Mouse (Mus musculus) ZHBTc4 (cell line): ENCODE results near the gene Kif4.

Experiments
- DNase-seq: peaks from one replicate; pipeline ENCODE4 v3.0.0-alpha.2; 2011; ENCODE audit warnings: low read depth, low spot score

Kif4 gene

DNA sequence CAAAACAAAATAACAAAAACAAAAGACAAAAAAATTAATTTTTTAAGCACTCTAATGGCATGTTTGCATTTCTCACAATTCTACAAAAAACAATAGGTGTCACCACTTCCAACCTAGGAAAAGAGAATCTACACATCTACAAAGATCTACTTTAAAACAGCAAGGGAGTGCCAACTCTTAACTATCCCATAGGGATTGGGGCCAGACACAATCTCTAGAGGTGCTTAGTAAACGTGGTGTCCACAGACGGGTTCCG lies at the start of gene Kif4:
Gene Kif4, plus strand, starts transcription at position 192 of the 256 bp plus-strand sequence.
- no peak for DNase-seq

DNA sequence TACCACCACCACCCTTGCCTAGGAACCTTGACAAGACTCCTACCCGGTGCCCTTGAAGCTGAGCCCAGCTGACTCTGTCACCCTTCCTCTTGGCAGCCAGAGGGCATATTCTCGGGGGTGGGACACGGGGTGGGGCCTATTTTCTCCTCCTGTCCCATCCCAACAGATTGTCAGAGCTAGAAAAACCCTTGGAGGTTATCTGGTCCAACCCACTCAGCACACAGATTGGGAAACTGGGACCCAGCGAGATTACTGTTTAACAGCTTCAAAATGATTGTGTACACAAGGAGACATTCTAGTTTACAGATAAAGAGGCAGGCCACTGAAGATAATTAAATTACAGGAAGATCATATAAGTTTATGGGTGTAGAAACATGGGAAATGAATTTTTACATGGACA lies 30.7 kb upstream of the Kif4 start, which contains the start of gene P2ry4:
Gene P2ry4, minus strand, starts transcription at position 79 of the 400 bp plus-strand sequence.
- DNase-seq, result no peak

DNA sequence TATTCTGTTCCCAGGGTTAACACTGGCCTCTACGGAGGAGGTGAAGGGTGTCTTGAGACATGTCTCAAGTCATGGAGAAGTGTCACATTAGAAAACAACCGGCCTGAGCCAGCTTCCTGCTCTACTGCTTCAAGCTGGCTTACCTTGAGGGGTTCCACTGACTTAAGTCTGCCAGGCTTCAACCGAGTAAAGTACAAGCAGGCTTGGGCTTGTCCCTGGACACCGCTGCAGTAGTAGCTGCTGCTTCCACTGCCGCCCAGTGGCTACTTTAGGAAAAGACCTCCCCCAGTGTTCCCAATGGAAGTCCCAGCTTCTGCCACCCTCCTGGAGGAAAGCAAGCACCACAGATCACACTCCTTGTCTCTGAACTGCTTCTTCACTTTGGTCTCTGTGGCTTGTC lies 28.1 kb upstream of the Kif4 start:
- peak; percentile 51 for DNase-seq

DNA sequence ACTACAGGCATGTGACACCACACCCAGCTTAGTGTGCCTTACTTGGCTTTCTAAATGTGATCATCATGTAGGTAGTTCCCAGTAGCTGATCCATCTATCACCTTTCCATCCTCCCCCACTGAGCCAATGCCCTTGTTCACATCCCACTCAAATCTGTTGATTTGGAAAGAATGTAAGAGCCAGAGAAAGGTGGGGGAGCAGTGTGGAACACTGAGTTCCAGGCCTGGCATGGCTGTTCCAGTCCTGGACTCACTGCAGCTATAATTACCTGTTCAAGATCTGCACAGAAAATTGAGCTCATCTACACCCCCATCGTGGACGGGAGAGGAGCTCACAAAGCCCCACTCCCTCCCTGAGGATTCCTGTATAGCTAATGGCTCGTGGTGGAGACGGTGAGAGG lies 25.8 kb upstream of the Kif4 start:
- no peak for DNase-seq

DNA sequence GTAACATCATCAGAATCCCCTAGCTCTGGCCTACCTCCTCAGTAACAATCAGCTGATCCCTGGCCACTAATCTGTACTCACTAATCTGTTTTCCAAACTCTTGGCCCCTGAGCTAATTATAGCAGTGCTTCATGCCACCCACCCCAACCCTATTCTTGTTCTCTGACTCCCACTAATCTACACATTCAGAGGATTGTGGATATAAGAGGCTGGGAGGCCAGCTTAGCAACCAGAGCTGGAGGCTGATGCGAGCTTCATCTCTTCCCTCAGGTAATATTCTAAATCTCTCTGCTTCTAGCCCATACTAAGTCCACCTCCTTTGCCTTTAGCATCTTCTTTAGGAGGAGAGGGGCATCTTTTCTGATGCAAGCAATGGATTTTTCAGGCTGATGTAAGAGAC lies 20.2 kb upstream of the Kif4 start, which contains the start of gene Arr3:
Gene Arr3, plus strand, starts transcription at position 184 of the 400 bp plus-strand sequence.
- no peak for DNase-seq

DNA sequence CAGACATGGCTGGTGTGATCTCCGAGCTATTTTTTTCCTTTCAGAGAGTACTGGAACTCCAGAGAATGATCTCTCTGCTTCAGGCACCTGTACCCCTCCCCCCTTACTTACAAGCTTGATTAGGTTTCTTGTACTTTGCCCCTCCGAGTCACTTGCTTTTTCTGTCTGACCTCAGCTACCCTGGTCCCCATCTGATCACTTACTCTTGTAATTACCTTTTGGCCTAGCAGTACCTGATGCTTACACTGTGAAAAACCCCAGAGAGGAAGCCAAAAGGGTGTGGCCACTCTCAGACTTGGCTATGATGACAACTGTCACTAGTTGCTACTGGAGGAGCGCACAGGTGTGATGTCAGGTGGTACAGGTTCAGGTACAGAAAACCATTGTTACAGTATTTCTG lies 7.0 kb upstream of the Kif4 start:
- DNase-seq, result no peak

DNA sequence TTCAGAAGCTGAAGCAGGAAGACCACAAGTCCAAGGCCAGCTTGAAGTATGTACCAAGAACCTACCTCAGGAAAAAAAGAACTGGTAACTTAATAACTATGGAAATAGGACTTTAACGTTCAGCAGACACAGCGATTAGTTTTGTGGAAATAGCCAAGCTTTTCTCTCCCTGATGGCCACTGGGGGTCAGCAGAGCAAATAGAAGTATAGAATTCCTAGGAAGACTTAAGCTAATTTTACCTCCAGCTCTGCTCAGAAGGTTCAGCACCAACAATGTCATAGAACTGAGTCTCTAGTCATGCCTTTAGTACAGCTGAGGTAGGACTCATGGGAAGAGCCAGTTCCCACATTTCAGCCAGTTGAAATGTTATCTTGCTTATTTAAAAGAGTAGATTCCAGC lies 4.2 kb upstream of the Kif4 start:
- DNase-seq, result no peak

DNA sequence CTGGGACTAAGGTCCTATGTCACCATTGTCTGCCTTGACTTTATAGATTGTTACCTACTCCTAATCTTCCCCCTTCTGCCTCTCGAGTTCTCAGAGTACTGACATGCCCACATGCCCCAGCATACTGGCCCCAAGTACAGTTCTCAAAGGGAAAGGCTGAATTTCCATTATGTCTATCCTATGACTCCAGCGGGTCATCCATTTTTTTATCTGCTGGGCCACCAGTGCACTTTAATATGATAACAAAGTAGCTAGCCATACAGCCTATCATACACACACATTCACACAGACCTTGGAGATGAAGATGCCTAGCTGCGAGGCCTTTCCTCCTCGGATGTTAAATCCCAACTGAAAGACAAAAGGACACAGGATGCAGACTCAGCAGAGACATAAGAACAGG lies 1.3 kb upstream of the Kif4 start:
- DNase-seq, result no peak

DNA sequence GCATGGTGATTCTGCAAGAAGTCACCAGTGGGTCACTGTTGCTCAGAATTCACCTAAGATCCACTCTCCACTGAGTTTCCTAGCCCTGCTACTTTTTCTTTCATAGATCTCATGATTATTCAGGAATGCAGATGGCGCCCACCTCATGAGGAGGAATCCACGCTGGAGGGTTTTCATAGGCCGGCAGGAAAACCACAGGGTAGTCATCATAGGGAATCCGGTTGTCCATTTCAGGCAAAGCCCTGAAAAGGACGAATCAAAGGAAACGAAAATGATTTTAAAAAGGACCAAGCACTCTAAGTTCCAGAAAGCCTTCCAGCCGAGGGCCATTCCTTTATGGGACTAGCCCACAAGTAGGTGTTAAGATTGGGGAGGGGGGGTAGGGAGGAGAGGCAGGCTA lies 391 bp upstream of the Kif4 start:
- DNase-seq, result peak; percentile 12

DNA sequence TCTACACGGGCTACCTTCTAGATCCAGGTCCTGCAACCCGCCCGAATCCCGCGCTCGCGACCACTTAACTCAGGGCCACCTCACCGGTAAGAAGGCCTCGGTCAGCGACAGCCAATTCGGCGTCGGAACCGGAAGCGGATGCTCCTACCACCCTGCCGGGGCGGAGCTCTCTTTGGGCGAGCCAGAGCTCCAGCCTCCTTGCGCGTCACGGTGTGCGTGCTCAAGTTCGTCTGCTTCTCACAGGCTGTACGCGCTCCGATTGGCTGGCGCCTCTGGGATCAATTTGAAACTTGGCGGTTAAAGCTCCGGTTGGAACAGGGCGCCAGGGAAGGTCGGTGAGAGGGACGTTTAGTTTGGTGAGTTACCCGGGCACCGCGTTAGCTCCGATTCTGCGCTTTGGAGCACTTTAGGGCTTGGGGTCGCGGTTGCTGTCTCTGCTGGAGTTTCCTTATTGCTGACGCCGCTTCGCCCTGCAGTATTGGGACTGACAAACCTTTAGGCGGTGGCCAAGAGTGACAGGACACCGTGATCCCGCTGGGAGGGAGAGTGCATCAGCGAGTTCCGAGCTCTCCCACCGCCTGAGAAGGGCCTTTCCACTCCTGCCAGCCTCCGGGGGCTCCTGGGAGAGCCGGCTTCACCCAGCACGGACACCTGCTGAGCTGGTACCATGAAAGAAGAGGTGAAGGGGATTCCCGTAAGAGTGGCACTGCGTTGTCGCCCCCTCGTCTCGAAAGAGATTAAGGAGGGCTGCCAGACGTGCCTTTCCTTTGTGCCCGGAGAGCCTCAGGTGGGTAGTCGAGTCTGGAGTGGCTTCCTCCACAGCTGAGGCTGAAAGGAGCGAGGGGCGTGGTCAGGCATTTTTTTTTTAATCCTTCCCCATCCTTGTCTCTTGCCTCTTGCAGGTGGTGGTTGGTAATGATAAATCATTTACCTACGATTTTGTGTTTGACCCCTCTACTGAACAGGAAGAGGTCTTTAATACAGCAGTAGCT lies 561 bp downstream of the Kif4 start, which contains the start of gene Pdzd11:
Gene Pdzd11, minus strand, starts transcription at position 767 of the 992 bp plus-strand sequence.
- DNase-seq, result peak; percentile 95

DNA sequence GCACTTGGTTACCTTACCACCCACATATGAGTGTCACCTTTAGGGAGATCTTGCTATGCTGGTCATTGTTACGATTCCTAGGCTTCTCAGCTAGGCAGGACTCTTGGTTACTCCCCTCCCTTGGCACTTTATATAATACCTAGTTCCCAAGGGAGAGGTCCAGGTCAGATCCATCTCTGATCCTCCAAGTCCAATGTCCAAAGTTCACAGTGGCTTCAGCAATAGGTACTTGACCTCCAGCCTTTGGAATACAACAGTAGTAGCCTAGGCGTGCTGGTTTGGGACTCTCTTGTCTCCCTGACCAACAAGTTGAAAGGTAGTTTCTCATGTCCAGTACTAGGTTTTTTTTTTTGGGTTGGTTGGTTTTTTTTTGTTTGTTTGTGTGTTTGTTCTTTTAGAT lies 3.5 kb downstream of the Kif4 start:
- DNase-seq, result no peak

DNA sequence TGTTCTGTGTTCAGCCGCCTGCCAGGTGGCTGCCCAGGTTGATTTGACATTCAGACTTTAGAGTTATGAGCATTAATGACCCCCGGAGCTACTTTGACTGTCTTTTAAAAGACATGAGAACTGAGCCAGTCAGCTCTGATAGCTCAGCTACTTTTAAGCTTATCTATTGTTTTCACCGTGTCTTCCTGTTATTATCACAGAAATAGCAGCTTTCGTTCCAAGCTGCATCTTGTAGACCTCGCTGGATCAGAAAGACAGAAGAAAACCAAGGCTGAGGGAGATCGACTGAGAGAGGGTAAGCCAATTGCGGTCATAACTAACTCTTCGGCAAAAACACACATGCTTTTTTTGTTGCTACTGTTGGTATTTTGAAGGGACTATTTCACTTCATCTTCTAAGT lies 12.9 kb downstream of the Kif4 start:
- DNase-seq, result no peak

DNA sequence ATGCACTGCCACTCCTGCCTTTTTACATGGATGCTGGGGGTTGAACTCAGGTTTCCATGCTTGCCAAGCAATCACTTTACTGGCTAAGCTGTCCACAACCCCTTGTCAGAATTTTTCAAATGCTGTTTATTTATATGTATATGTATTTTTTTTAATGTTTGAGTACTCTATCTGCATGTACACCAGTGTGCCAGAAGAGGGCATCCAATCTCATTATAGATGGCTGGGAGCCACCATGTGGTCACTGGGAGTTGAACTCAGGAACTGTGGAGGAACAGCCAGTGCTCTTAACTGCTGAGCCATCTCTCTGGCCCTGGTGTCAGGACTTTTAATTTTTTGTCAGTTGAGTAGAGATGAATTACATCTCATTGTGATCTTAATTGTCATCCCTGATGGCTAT lies 27.3 kb downstream of the Kif4 start:
- DNase-seq, result no peak

DNA sequence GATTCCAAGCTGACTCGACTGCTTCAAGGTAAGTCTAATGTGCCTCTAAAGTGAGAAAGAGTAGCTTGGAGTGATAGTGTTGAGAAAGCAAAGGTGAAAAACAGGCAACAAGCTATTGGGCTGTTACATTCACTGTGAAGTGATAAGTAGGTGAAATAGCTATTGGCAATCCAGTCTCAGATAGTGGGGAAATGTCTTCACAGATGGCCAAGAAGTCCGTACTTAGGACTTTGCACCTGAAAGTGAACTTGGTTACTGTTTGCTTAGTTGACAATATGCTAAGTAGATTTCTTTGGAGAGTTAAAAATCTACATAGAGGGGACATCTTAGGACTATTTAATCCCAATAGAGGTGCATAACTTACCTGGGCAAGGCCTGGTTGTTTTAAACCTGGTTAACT lies 39.3 kb downstream of the Kif4 start:
- DNase-seq, result no peak

DNA sequence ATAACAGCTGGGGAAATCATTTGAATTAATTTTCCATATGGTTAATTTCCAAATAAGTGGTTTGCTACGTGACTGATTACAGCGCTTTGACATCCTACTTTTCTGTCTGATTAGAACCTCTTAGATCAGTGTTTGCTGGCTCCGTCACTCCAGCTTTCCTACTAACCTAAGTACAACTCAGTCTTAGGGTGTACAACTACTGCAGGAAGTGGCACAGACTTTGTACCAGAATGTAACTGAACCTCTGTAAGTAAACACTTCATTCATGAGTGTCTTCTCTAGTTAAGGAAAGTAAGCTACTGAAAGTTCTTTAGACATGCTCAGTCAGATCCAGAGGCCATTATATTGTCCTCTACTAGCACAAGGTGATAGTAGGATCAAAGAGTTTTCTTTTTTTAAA lies 52.7 kb downstream of the Kif4 start:
- no peak for DNase-seq

DNA sequence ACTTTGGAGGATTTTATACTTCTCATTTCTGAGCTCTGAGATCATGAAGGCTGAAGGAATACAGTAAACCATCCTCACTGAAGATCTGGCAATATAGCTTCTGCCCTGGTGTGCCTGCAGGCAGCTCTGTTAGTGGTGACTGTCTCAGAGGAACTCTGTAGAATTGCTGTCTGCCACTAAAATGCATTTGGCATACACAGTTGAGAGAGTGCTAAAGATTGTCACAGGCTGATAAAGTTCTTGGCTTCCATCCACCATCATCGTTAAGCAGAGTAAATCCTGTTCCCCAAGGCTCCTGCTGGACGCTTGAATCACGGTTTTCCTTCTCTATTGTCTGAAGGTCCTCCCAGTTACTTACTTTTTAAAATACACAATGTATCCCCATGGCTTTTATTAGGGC lies 61.0 kb downstream of the Kif4 start:
- no peak for DNase-seq

DNA sequence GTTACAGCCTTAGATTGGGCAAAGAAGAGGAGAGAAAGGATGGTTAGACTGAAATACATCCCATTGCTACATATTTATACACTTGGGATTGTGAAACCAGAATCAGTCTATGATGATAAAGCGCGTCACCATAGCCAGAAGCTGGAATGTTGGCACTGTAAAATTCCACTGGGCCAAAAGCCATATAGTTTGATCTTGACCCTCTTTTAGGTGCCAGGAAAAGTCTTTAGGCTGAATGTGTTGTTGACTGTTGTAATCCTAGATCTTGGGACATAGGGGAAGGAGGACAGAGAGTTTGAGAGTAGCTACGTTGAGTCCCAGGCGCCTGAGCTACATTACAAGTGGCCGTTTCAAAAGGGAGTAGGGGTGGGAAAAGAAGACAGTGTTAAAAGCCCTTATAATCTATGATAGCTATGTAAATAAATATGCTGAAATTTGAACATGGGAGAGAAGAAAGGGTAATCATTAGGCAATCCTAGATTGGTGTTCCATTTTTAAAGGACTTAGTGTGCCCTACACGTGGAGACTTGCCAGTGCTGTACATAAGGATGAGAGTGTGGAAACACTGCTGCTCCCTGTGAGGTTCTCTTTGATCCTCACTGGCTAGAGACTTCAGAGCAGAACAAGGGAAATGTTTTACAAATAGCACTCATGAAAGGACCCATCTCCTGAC lies 62.0 kb downstream of the Kif4 start:
- no peak for DNase-seq

DNA sequence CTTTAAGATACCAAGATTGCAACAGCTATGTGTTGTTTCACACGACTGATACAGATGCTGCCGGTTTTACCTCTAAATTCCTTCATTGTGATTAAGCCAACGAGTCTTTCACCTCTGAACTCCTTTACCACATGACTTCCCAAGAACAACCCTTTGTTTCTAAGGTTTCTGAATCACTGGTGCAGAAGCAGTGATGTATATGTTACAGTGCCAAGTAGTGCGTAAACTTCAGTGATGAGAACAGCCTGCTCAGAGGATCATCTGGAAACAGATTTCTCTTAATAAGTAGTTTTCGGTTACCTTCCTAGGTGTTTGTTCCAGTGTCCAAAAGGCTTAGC lies 62.5 kb downstream of the Kif4 start:
- DNase-seq, result no peak

DNA sequence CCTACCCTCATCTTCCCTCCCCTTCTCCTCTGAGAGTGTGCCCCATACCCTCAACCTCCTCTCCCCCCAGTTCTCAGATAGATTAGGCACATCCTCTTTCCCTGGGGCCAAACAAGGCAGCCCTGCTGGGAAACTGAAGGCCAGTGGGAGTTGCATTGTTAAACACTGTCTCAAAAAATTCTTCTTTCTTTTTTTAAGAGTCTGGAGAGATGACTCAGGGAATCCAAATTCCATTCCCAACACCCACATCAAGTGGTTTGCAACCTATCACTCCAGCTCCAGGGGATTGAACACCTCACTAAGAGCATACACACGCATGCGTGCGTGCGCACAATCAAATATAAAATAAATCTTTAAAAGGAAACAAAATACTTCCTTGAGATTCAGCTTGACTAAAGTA lies 71.2 kb downstream of the Kif4 start:
- DNase-seq, result no peak

DNA sequence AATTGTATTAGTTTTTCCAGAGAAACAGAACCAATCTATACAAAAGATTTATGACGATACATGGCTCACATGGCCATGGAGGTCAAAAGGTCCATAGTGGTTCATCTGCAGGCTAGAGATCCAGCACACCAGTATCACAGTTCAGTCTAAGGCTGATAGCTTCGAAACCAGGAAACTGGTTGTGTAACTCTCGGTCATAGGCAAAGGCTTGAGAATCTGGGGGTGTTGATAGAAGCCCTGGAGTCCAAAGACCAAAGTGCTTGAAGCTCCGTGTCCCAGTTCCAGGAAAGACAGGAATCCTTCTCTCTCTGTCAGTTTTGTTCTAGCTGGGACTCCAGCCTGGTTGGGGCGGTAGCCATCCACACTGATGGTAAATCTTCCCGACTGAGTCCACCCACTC lies 82.5 kb downstream of the Kif4 start:
- DNase-seq, result no peak

DNA sequence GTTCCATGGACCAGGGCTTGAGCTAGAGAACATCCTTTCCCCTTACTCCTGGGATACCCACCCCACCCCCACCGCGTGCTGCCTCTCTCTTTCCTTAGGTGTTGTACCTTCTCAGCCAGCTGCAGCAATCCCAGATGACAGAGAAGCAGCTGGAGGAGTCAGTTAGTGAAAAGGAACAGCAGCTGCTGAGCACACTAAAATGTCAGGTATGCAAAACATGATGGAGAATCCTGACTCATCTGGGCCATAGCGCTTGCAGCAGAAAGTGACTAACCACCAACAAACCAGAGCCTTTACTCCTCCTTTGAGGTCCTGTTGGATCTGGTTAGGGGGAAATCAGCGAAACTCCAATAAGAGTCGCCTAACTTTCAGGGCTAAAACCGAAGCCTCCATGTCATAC lies 90.6 kb downstream of the Kif4 start:
- DNase-seq, result no peak

DNA sequence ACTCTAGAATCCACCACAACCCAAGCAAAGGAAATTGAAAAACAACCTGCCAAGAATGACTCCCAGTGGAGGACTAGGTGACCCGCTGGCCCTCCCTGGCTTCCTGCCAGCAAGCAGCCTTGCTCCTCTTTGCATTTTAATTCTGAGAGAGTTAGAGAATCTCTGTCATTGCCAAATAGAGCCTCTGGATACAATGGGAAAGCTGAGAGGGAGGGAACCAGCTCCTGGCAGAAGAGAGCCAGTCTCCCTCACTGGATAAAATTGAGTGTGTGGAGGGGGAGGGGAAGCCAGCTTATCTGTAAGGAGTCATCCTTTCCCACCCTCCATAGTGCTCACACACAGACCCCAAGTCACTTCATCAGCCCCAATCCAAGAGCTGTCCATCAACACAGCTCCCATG lies 103.4 kb downstream of the Kif4 start:
- no peak for DNase-seq

DNA sequence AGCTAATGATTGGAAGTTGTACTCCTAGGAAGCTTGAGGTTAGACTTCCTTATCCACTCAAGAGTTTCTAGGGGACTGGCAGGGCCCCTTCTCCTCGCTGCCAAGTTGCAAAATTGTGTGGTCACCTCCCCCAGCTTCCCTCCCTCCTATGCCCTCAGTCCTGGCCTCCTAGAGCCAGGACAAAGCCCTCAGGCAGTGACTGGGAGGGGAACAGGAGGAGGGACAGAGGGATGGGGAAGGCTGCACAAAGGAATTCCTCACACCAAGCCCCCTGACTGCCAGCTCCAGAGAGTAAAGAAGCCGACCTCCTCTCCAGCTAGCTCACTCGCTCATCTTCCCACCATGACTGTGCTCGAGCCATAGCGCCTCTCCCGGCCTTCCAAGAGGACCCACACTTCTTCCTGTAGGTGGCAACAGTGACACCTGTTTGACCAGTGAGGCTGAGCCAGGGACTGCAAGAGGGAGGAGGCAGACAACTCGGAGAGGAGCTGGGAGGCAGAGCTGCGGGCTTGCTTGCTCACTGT lies 104.2 kb downstream of the Kif4 start, which contains the start of gene Gdpd2:
Gene Gdpd2, plus strand, starts transcription at position 209 of the 524 bp plus-strand sequence.
- DNase-seq, result peak; percentile 74
